Mouse (Mus musculus): ENCODE results near the gene Psmc3.

- no peak for TF ChIP-seq POLR2A (IDR thresholded peaks at IDR 0.05; ENCODE audit: control insufficient read depth, low read depth, low read length)
- no peak for TF ChIP-seq CTCF (IDR thresholded peaks at IDR 0.05; ENCODE audit: control insufficient read depth, insufficient read depth, insufficient replicate concordance, low read depth, low read length)
Measured at GRCm38 (mm10) chr2:91109241-91109640, 55.4 kb downstream of the Psmc3 start.

All from testis, adult 2 months (tissue).